Mouse (Mus musculus): Measurements from ENCODE around the gene Ide. TPM values are rescaled to one million over a fixed set of nuclear protein-coding genes. Genes with fewer than 3 reads are reported as not detected.

Gene Ide
- total and polyA plus RNA-seq, 3 experiments, result 56.0 to 116 (median 79.5) TPM

DNA sequence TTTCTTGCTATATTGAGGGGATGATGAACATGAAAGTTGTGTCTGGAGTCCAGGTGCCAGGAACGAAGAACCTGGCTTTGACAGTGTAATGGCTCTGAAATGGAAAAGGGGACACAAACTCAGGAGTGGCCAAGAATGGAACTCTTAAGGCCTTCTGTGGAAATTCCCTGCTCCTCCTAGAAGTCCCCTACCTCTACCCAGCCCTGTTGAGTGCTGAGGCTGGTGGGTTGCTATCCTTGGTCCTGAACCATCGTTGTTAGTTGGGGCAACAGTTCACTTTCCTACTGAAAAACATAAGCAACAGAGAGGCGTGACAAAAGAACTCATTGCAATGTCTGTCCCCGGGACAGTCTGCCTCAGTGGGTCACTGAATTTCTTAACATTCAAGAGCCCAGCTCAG, 98.6 kb downstream of the Ide start:
- no peak overlapping the region for H3K9ac ChIP-seq (ENCODE audit: insufficient read depth, low read depth)
- DNase-seq (ENCODE audit: extremely low read depth), result peak; percentile 44
- H3K4me2 ChIP-seq (ENCODE audit: insufficient read depth, low read depth, poor library complexity, severe bottlenecking), result peak overlapping the region; percentile 83

DNA sequence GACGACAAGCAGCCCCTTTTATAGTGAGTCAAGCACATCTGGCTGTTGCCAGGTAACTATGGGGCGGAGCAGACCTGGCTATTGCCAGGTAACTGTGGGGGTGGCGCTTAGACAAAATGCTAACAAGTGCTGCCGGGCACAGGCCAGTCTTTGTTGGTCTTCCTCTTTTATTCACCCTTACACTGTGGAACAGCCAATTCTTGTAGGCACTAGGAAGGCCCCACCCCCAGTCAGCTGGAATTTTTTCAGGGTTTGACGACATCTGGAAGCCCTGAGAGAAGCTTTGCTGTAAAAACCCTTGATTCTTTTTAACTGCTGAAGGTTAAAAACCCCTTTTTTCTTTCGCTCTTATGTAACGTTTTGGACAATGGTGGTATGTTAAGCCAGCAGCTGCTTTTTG, 99.0 kb downstream of the Ide start:
- Histone ChIP-seq H3K27ac (ENCODE audit: insufficient read depth, low read depth) (no peak overlapping the region), H3K36me3 (replicated peaks in 1 of 2; ENCODE audit: control insufficient read depth in 1 of 2, insufficient read depth in 1 of 2, low read length in 1 of 2) (no peaks in the 10 kb centered on the region), H3K4me1 (ENCODE audit: control insufficient read depth in 1 of 2, insufficient read depth in 2 of 2) (peaks cover 3 to 6% of the 10 kb centered on the region in 2 experiments), H3K27me3 (replicated peaks) (no peaks in the 10 kb centered on the region), H3K4me3 (replicated peaks in 1 of 3; ENCODE audit: low read depth in 2 of 3, low read length in 2 of 3, poor library complexity in 1 of 3) (no peak overlapping the region), H3K9me3 (replicated peaks; ENCODE audit: low read length) (no peaks in the 10 kb centered on the region), H3K79me2 (replicated peaks; ENCODE audit: control insufficient read depth, extremely low read depth, insufficient read depth, poor library complexity, severe bottlenecking) (no peaks in the 10 kb centered on the region), H3K4me2 (ENCODE audit: insufficient read depth, low read depth, poor library complexity, severe bottlenecking) (peak overlapping the region; percentile 83), H3K9ac (ENCODE audit: insufficient read depth, low read depth) (no peak overlapping the region)
- no peak for TF ChIP-seq POLR2AphosphoS2 (IDR thresholded peaks at IDR 0.05; ENCODE audit: low read depth, low read length)
- no peak for TF ChIP-seq NRF1 (IDR thresholded peaks at IDR 0.05; ENCODE audit: low read depth, low read length)
- TF ChIP-seq ZC3H11A (IDR thresholded peaks at IDR 0.05; ENCODE audit: low read depth, low read length), result no peak
- no peak for TF ChIP-seq BHLHE40 (IDR thresholded peaks at IDR 0.05; ENCODE audit: low read depth, low read length)
- no peak for TF ChIP-seq RCOR1 (conservative IDR thresholded peaks at IDR 0.05; ENCODE audit: low read depth, low read length)
- TF ChIP-seq USF1 (IDR thresholded peaks at IDR 0.05; ENCODE audit: low read depth, low read length), result no peak
- TF ChIP-seq POLR2A (IDR thresholded peaks at IDR 0.05; ENCODE audit: low read depth, low read length), result no peak
- no peak for TF ChIP-seq E2F4 (IDR thresholded peaks at IDR 0.05; ENCODE audit: insufficient replicate concordance, low read depth, low read length)
- no peak for TF ChIP-seq SMC3 (IDR thresholded peaks at IDR 0.05; ENCODE audit: low read depth, low read length)
- no peak for TF ChIP-seq GABPA (IDR thresholded peaks at IDR 0.05; ENCODE audit: insufficient replicate concordance, low read depth, low read length)
- TF ChIP-seq IRF4 (IDR thresholded peaks at IDR 0.05; ENCODE audit: low read depth, low read length), result no peak
- TF ChIP-seq EP300 (IDR thresholded peaks at IDR 0.05; ENCODE audit: low read length), result no peak
- TF ChIP-seq HCFC1 (IDR thresholded peaks at IDR 0.05; ENCODE audit: low read depth, low read length), result no peak
- no peak for TF ChIP-seq MEF2A (IDR thresholded peaks at IDR 0.05; ENCODE audit: borderline replicate concordance, low read depth, low read length)
- TF ChIP-seq MXI1 (IDR thresholded peaks at IDR 0.05; ENCODE audit: low read depth, low read length), result no peak
- in situ Hi-C loops (cut with MboI; ENCODE audit: low pct_ligation_motif_present, low pct_unique_long_range_greater_than_20kb, low sequenced_read_pairs), result no loop called here
- dilution Hi-C loops (cut with MboI; ENCODE audit: extremely low pct_ligation_motif_present, extremely low pct_unique_long_range_greater_than_20kb, low sequenced_read_pairs), result no loop called here
- DNase-seq (ENCODE audit: extremely low read depth), result no peak

More for the DNA sequence above, 98.6 kb downstream of the Ide start:
- H3K4me3 ChIP-seq (replicated peaks in 1 of 3; ENCODE audit: low read depth in 2 of 3, low read length in 2 of 3, poor library complexity in 1 of 3), result no peak overlapping the region
- in situ Hi-C loops (cut with MboI; ENCODE audit: low pct_ligation_motif_present, low pct_unique_long_range_greater_than_20kb, low sequenced_read_pairs), result no loop called here
- H3K27me3 ChIP-seq (replicated peaks), result no peaks in the 10 kb centered on the region
- peaks cover 3 to 6% of the 10 kb centered on the region in 2 experiments for H3K4me1 ChIP-seq (ENCODE audit: control insufficient read depth in 1 of 2, insufficient read depth in 2 of 2)
- H3K27ac ChIP-seq (ENCODE audit: insufficient read depth, low read depth), result no peak overlapping the region
- H3K9me3 ChIP-seq (replicated peaks; ENCODE audit: low read length), result no peaks in the 10 kb centered on the region
- TF ChIP-seq NELFE (IDR thresholded peaks at IDR 0.05; ENCODE audit: low read depth, low read length), result no peak
- TF ChIP-seq RCOR1 (conservative IDR thresholded peaks at IDR 0.05; ENCODE audit: low read depth, low read length), result no peak
- peak; percentile 83 for TF ChIP-seq MXI1 (IDR thresholded peaks at IDR 0.05; ENCODE audit: low read depth, low read length)
- TF ChIP-seq CHD2 (IDR thresholded peaks at IDR 0.05; ENCODE audit: low read length), result no peak
- TF ChIP-seq SIN3A (IDR thresholded peaks at IDR 0.05; ENCODE audit: low read length), result peak; percentile 94
- TF ChIP-seq MYC (IDR thresholded peaks at IDR 0.05; ENCODE audit: low read depth, low read length), result no peak
- dilution Hi-C loops (cut with MboI; ENCODE audit: extremely low pct_ligation_motif_present, extremely low pct_unique_long_range_greater_than_20kb, low sequenced_read_pairs), result no loop called here
- H3K79me2 ChIP-seq (replicated peaks; ENCODE audit: control insufficient read depth, extremely low read depth, insufficient read depth, poor library complexity, severe bottlenecking), result no peaks in the 10 kb centered on the region
- H3K36me3 ChIP-seq (replicated peaks in 1 of 2; ENCODE audit: control insufficient read depth in 1 of 2, insufficient read depth in 1 of 2, low read length in 1 of 2), result no peaks in the 10 kb centered on the region

All from CH12.LX (cell line).